Mouse (Mus musculus) forebrain, embryonic 15.5 days (tissue): ENCODE measurements around the gene Sys1. TPM values are rescaled to one million over a fixed set of nuclear protein-coding genes. Genes with fewer than 3 reads are reported as not detected.

Experiments used
- ATAC-seq: fragments of 200-750 bp; cut with Nextera tagmentation; replicated peaks from 2 replicates; pipeline ENCODE4 v1.8.0; 2017; ENCODE audit warnings: mild to moderate bottlenecking, moderate TSS enrichment, moderate library complexity
- H3K27ac ChIP-seq: fragments of 300-500 bp; sonication (generic); replicated peaks from 2 replicates; pipeline ENCODE4 v1.5.1; 2015; ENCODE audit warnings: mild to moderate bottlenecking, inconsistent platforms
- H3K27me3 ChIP-seq: fragments of 300-500 bp; sonication (generic); 2 replicates; pipeline ENCODE4 v1.6.1; 2015; ENCODE audit warnings: inconsistent platforms
- H3K36me3 ChIP-seq: fragments of 300-500 bp; sonication (generic); 2 replicates; pipeline ENCODE4 v1.6.1; 2015; ENCODE audit warnings: mild to moderate bottlenecking, inconsistent platforms
- H3K4me1 ChIP-seq: fragments of 300-500 bp; sonication (generic); 2 replicates; pipeline ENCODE4 v1.6.1; 2015; ENCODE audit warnings: inconsistent platforms
- H3K4me2 ChIP-seq: fragments of 300-500 bp; sonication (generic); replicated peaks from 2 replicates; pipeline ENCODE4 v1.6.1; 2015; ENCODE audit warnings: mild to moderate bottlenecking, inconsistent platforms
- H3K4me3 ChIP-seq: fragments of 300-500 bp; sonication (generic); 2 replicates; pipeline ENCODE4 v1.5.1; 2015; ENCODE audit warnings: mild to moderate bottlenecking, inconsistent platforms
- H3K9ac ChIP-seq: fragments of 300-500 bp; sonication (generic); replicated peaks from 2 replicates; pipeline ENCODE4 v1.6.1; 2015; ENCODE audit warnings: mild to moderate bottlenecking, inconsistent platforms
- H3K9me3 ChIP-seq: fragments of 300-500 bp; sonication (generic); 2 replicates; pipeline ENCODE4 v1.6.1; 2016; ENCODE audit warnings: inconsistent platforms
- WGBS: fragments of 180-500 bp; shearing (Covaris S2); methylation state at CpG from one replicate; pipeline ENCODE4 v1.1.7; 2015; ENCODE audit warnings: mixed read lengths; 5-methylcytosine and 5-hydroxymethylcytosine counted together
- polyA plus RNA-seq: library from polyadenylated mRNA; unstranded; fragments of >200 nt; fragmentation: Nextera tagmentation; extraction: Ambion mirVana; gene quantifications from 2 replicates; pipeline ENCODE4 v1.2.1, GENCODE M21; 2015

The Sys1 gene
- polyA plus RNA-seq, 1 experiment from 2014 or later, result 76.6 TPM

GRCm38 (mm10) chr2:164436215-164436913, 20.4 kb upstream of the Sys1 start:
- H3K36me3 ChIP-seq, result no peaks in the 10 kb centered on the region
- no peak for ATAC-seq
- H3K4me1 ChIP-seq, result no peaks in the 10 kb centered on the region
- no peak overlapping the region for H3K4me3 ChIP-seq
- H3K4me2 ChIP-seq, result no peak overlapping the region
- no peak overlapping the region for H3K9ac ChIP-seq
- 27% methylated on average over 8 of the region's 8 CpGs for WGBS
- peaks cover 3% of the 10 kb centered on the region; the same call in 1 of the 2 replicates for H3K27me3 ChIP-seq
- no peaks in the 10 kb centered on the region for H3K9me3 ChIP-seq
- H3K27ac ChIP-seq, result no peak overlapping the region

- H3K27me3 ChIP-seq, result peaks cover 4% of the 10 kb centered on the region; the same call in 1 of the 2 replicates
- H3K9ac ChIP-seq, result no peak overlapping the region
- H3K4me1 ChIP-seq, result no peaks in the 10 kb centered on the region
- no peak overlapping the region for H3K4me2 ChIP-seq
- H3K36me3 ChIP-seq, result no peaks in the 10 kb centered on the region
- no peaks in the 10 kb centered on the region for H3K9me3 ChIP-seq
- no peak for ATAC-seq
- WGBS, result 47% methylated on average over 3 of the region's 3 CpGs
- no peak overlapping the region for H3K4me3 ChIP-seq
- H3K27ac ChIP-seq, result no peak overlapping the region
Measured at GRCm38 (mm10) chr2:164436961-164437360, 19.8 kb upstream of the Sys1 start.

- Histone ChIP-seq H3K36me3 (no peaks in the 10 kb centered on the region), H3K4me1 (peaks cover 6% of the 10 kb centered on the region), H3K27me3 (peaks cover 8% of the 10 kb centered on the region; the same call in 1 of the 2 replicates), H3K4me3 (no peak overlapping the region), H3K9me3 (no peaks in the 10 kb centered on the region), H3K27ac (no peak overlapping the region), H3K4me2 (no peak overlapping the region), H3K9ac (no peak overlapping the region)
- ATAC-seq, result no peak
- WGBS, result 85% methylated on average over 6 of the region's 6 CpGs
Measured at GRCm38 (mm10) chr2:164437710-164438109, 19.1 kb upstream of the Sys1 start.

DNA sequence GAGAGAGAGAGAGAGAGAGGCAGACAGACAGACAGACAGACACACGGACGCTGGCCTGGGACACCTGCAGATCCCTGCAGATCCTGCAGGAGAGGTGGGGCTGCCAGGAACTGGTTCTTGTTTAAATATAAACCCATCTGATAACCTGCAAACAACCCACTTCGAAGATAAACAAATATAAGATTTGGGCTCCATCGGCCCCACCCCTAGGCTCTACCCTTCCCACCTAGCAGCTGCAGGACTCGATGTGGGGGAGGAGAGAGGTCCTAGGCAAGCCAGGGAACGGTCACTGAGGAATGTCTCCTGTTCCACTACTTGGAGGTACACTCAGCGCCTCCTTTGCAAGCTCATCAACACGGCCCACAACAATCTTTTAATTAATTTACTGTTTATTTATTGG, 18.5 kb upstream of the Sys1 start:
- H3K4me1 ChIP-seq, result peaks cover 11% of the 10 kb centered on the region
- no peak overlapping the region for H3K4me3 ChIP-seq
- WGBS, result 66% methylated on average over 8 of the region's 8 CpGs
- no peaks in the 10 kb centered on the region for H3K36me3 ChIP-seq
- H3K4me2 ChIP-seq, result no peak overlapping the region
- no peaks in the 10 kb centered on the region for H3K9me3 ChIP-seq
- H3K27me3 ChIP-seq, result peaks cover 8% of the 10 kb centered on the region; the same call in 1 of the 2 replicates
- ATAC-seq, result no peak
- no peak overlapping the region for H3K27ac ChIP-seq
- no peak overlapping the region for H3K9ac ChIP-seq

DNA sequence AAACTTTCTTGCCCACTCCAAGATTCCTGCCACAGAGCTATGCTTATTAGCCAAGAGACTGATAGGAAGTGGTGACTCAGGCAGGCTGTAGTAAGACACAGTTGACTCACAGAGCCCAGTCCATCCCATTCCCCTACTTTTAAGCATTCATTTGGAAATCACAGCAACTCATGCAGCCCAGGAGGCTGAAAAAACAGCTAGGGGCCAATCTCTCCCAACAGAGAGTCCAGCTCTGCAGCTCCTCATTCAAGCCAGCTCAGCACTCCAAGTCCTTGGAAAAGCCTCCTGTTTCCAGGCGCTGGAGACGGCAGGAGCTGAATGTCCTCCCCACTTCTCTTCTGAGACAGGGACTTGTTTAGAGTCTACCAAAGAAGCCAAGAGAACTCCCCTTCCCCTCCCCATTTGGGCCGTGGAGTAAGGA, 17.8 kb upstream of the Sys1 start:
- Histone ChIP-seq H3K36me3 (no peaks in the 10 kb centered on the region), H3K27ac (no peak overlapping the region), H3K9ac (no peak overlapping the region), H3K4me2 (no peak overlapping the region), H3K4me3 (no peak overlapping the region), H3K9me3 (no peaks in the 10 kb centered on the region), H3K27me3 (peaks cover 8% of the 10 kb centered on the region; the same call in 1 of the 2 replicates), H3K4me1 (peaks cover 17% of the 10 kb centered on the region)
- ATAC-seq, result no peak
- WGBS, result 65% methylated on average over 3 of the region's 3 CpGs

- ATAC-seq, result no peak
- Histone ChIP-seq H3K36me3 (no peaks in the 10 kb centered on the region), H3K4me2 (no peak overlapping the region), H3K9ac (no peak overlapping the region), H3K27me3 (peaks cover 8% of the 10 kb centered on the region; the same call in 1 of the 2 replicates), H3K9me3 (no peaks in the 10 kb centered on the region), H3K27ac (no peak overlapping the region), H3K4me3 (no peak overlapping the region), H3K4me1 (peaks cover 17% of the 10 kb centered on the region)
- 73% methylated on average over 5 of the region's 5 CpGs for WGBS
Measured at GRCm38 (mm10) chr2:164440314-164440713, 16.4 kb upstream of the Sys1 start.

GRCm38 (mm10) chr2:164441155-164441554, 15.6 kb upstream of the Sys1 start:
- no peak for ATAC-seq
- H3K4me2 ChIP-seq, result no peak overlapping the region

DNA sequence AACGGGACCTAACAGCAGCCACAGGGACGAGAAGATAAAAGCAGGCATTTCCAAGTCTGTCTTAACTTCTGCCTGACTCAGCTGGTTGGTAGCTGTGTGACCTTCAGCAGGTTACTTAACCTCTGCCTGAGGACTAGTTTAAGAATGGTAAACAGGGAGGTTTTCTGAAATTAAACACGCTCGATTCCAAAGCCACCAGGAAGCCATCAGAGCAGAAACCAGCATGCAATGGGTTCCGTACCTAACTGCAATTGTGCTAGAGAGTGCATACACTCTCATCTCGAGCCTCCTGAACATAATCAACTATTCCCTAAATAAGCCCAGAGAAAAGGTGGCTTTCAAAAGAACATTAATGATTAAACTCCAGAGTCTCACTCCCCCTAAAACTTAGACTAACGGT, 15.0 kb upstream of the Sys1 start:
- Histone ChIP-seq H3K4me2 (no peak overlapping the region), H3K9ac (no peak overlapping the region), H3K4me1 (peaks cover 17% of the 10 kb centered on the region), H3K27me3 (peaks cover 8% of the 10 kb centered on the region; the same call in 1 of the 2 replicates), H3K27ac (no peak overlapping the region), H3K36me3 (no peaks in the 10 kb centered on the region), H3K9me3 (no peaks in the 10 kb centered on the region), H3K4me3 (no peak overlapping the region)
- 35% methylated on average over 7 of the region's 7 CpGs for WGBS
- no peak for ATAC-seq

More at GRCm38 (mm10) chr2:164441155-164441554, 15.6 kb upstream of the Sys1 start:
- Histone ChIP-seq H3K36me3 (no peaks in the 10 kb centered on the region), H3K4me1 (peaks cover 17% of the 10 kb centered on the region), H3K27me3 (peaks cover 8% of the 10 kb centered on the region; the same call in 1 of the 2 replicates), H3K9me3 (no peaks in the 10 kb centered on the region), H3K4me3 (no peak overlapping the region), H3K27ac (no peak overlapping the region), H3K9ac (no peak overlapping the region)
- WGBS, result 44% methylated on average over 8 of the region's 8 CpGs

GRCm38 (mm10) chr2:164442315-164443050, 14.3 kb upstream of the Sys1 start:
- ATAC-seq, result peak; percentile 47

DNA sequence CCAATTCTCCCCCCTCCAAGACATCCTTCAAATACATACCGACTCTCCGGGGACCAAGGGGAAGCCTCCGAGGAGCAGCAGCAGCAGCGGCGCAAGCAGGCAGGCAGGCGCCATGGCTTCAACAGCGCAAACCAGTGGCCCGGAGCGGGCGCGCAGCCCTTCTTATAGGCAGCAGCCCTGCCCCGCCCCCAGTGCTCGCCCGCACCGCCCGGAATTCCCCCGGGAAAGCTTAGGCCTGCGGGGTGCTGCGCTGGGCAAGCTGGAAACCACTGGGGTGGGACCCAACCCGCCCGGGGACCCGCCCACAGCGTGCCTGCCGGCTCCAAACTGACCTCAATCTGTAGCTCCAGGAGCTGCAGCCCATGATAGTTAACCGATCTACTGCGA, 13.7 kb upstream of the Sys1 start:
- H3K9ac ChIP-seq, result peak overlapping the region; percentile 48
- WGBS, result under 1% methylated on average over 26 of the region's 26 CpGs
- H3K4me3 ChIP-seq, result peak overlapping the region; percentile 49
- ATAC-seq, result peak; percentile 95
- H3K36me3 ChIP-seq, result no peaks in the 10 kb centered on the region
- peaks cover 17% of the 10 kb centered on the region for H3K4me1 ChIP-seq
- peak overlapping the region; percentile 87 for H3K4me2 ChIP-seq
- H3K27me3 ChIP-seq, result peaks cover 8% of the 10 kb centered on the region; the same call in 1 of the 2 replicates
- H3K9me3 ChIP-seq, result no peaks in the 10 kb centered on the region
- H3K27ac ChIP-seq, result no peak overlapping the region

More at GRCm38 (mm10) chr2:164442315-164443050, 14.3 kb upstream of the Sys1 start:
- peak overlapping the region; percentile 49 for H3K4me3 ChIP-seq
- no peak overlapping the region for H3K27ac ChIP-seq
- H3K9ac ChIP-seq, result peak overlapping the region; percentile 48
- H3K4me1 ChIP-seq, result peaks cover 17% of the 10 kb centered on the region
- peaks cover 8% of the 10 kb centered on the region; the same call in 1 of the 2 replicates for H3K27me3 ChIP-seq
- H3K4me2 ChIP-seq, result peak overlapping the region; percentile 87
- no peaks in the 10 kb centered on the region for H3K36me3 ChIP-seq
- no peaks in the 10 kb centered on the region for H3K9me3 ChIP-seq
- 2% methylated on average over 29 of the region's 29 CpGs for WGBS

DNA sequence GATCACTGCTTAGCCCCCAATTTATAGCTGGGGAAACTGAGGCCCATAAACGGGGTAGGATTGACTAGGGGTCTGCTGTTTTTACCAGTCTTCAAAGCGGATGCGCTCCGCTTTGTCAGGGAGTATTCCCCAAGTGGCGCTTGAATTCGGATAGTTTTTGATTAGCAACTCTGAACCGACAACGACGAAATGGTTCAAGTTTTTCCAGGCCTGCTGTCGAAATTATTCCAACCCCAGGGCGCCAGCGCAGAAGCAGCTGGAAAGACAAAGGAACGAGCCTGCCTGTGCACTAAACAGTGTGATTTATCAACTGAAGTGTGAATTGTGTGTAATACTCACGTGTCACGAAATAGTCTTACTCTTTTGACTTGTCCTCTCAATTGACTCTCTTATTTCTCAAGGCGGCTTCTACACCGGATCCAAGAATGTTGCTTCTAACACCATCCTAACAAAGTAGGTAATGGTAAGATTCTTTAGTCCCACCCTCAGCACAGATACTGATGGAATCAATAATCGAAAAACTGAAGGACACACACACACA, 13.2 kb upstream of the Sys1 start, which contains the start of gene Sdc4:
TSS of gene Sdc4 (minus strand) at position 428 of the 541 bp plus-strand sequence.
- Histone ChIP-seq H3K4me2 (peak within 1 kb of the TSS; percentile 87), H3K4me1 (peaks cover 17% of the 10 kb centered on the region), H3K9me3 (no peaks in the 10 kb centered on the region), H3K9ac (peak within 1 kb of the TSS; percentile 48), H3K4me3 (peak within 1 kb of the TSS; percentile 49), H3K27ac (no peak within 1 kb of the TSS), H3K36me3 (no peaks in the 10 kb centered on the region), H3K27me3 (peaks cover 8% of the 10 kb centered on the region; the same call in 1 of the 2 replicates)
- peak; percentile 23; the same call in 1 of the 2 replicates for ATAC-seq
- 8% methylated on average over 18 of the region's 18 CpGs for WGBS

DNA sequence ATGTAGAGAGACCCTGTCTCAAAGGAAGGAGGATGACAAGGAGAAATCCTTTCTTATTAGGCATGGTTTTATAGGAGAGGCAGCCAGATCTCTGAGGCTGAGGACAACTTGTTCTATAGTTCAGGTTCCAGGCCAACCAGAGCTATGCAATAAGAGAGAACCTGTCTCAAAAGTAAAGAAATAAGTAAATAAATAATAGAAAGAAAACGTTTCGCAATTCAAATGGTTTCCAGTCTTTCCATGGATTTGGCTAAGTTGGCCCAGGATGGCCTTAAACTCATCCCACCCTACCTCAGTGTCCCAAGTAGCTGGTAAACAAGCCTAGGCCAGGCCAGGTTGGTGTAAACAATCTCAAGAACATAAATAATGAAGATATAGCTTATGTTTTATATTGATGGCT, 12.1 kb upstream of the Sys1 start:
- H3K4me3 ChIP-seq, result no peak overlapping the region
- peaks cover 17% of the 10 kb centered on the region for H3K4me1 ChIP-seq
- no peak overlapping the region for H3K27ac ChIP-seq
- peaks cover 8% of the 10 kb centered on the region; the same call in 1 of the 2 replicates for H3K27me3 ChIP-seq
- ATAC-seq, result no peak
- 86% methylated on average over 2 of the region's 2 CpGs for WGBS
- H3K4me2 ChIP-seq, result no peak overlapping the region
- H3K36me3 ChIP-seq, result no peaks in the 10 kb centered on the region
- no peaks in the 10 kb centered on the region for H3K9me3 ChIP-seq
- H3K9ac ChIP-seq, result no peak overlapping the region
